Mouse (Mus musculus): ENCODE results near the gene Slain2.

The Slain2 gene

DNA sequence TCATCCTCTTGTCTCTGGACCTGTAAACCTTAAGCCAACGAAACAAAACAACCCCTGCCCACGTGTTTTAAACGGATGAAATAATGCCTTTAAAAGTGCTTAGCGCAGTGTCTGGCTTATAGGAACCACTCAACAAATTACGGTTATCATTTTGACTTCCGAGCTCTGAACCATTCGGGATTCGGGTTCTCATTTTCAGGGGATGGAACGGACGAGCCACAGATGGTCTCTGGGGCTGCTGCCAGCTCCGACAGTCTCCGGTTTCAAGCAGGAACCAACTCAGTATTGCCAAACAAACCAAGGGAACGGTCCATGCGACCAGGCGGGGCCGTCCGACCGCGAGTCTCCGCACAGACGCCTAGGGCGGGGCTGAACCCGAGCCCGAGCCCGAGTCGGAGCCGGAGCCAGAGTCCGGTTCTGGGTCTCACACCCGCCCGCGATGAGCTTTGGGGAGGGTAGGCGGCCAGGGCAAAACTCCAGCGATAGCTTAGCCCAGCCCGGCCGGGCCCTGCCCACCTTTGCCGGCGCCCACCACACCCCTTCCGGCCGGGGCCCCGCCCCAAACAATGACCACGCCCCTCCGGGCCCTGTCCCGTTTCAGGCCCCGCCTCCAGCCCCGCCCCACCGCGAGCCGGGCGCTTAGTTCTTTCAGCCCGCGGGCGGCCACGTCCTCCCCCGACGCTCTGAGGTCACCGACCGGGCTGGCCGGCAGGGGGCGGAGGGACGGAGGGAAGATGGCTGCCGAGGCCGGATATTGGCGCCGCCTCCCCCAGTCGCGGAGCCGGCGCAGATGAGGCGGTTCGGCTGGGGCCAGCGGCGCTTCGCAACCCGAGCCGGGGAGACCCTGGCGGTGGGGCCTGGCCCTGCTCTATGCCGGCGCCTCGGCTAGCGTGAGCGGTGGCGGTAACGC lies at the start of gene Slain2:
TSS of gene Slain2 (plus strand) at position 657 of the 910 bp plus-strand sequence.
- DNase-seq (ENCODE audit: extremely low read depth, low read depth, low spot score): no peak

DNA sequence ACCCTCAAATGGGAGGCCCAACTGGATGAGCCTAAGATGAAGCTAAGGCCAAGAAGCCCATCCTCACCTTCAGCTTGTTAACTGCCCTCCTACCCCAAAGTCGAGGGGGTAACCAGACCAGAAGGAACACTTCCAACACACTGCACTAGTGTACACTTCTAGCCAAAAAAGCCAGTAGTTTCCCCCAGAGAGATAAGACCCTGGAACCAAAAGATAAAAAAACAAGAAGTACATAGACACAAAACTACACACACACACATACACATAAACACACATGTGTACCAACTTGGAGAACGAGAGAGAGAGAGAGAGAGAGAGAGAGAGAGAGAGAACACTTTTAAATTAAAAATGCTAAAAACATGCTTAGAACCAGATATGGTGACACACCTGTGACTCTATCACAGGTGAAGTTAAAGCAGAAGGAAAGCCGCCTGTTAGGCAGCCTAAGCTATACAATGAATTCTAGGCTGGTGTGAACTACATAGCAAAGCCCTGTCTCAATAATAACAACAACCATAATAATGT lies 49.4 kb upstream of the Slain2 start:
- no peak for DNase-seq (ENCODE audit: extremely low read depth, low read depth, low spot score)

DNA sequence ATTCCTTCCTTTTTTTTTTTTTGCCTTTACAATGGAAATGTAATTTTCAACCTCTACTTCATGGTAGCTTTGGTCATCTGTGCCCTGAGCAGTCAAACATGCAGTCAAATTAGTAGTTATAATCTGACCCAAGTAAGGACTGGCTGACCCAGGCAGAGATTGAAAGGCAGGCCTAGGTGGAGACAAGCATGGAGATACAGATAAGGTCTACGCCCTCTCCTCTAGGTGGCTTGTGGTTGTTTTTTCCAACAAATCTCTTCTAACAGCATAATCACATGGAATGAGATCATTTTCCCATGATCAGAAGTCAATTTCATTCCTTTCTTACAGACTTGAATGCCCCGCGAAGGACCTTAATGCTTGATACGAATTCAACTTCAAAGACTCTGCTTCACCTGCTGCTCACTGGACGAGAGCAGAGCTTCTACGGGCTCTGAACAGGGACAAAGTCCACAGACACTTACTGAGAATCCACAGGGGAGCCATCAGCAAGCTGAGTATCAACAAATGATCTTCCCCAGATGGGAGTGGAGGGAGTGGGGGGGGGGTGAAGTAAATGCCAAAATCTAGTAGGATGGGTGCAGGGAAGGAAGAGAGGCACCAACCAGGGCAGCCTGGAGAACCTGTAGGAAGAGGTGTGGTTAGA lies 47.7 kb upstream of the Slain2 start:
- no peak for DNase-seq (ENCODE audit: extremely low read depth, low read depth, low spot score)

DNA sequence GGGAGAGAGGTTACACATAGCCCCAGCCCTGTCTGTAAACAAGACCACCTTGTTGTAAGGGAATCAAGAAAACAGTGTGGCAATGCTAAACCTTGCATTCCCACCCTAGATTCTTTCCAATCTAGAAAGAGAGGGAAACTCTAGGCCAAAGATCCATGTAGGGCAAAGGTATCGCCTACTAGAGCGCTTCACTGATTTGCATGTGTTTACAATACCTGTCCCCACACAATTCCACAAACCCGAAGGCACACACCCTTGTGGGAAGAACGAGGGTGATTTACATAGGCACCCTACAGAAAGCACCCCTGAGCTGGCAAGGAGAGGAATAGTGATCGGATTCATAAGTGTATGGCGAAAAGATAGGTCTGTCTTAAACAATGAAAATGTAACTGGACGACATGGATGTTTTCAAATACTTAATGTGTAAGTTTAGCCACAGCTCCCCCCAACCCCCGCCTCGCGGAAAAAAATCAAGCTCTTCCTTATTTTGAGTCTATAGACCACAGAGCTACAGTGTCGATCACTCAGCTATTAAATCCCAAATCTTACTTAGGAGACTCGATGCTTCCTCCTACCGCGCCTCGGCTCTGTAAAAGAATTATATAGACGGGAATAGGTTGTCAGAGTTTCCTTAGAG lies 47.0 kb upstream of the Slain2 start:
- DNase-seq (ENCODE audit: extremely low read depth, low read depth, low spot score): no peak

DNA sequence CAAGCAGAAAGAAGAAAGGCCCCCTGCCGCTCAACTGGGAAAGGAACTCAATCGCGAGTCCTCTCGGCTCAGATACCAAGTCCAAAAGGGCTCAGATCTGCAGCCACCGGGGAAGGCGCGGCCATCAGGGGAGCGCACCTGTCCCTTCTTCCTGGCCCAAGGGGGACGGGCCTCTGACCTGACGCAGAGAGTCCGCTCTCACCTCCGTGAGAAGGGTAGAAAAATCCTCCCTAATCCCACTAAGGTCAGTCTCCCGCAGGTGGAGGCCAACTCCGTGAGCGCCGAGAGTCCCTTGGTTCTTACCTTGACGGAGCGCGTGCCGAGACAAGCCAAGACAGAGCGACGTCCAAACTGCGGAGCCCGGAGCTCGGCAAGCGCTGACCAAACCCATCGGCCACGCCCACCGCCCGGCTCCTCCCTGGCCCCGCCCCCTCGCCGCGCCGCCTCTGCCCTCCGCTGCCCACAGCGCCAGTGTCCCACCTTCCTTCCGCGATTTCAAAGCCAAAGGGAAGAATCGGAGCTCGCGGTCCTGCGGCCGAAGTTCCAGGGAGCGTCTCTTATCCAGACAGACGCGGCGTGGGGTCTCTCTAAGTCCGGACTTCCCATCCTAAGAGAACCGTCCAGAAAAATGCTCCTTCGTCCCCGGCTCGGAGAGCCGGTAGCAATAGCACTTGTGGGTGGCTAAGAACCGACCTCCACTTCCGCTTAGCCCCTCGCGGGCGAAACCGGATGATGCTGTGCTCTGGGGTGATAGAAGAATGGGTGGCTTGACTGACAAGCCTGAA lies 45.8 kb upstream of the Slain2 start, which contains the start of gene Tec:
TSS of gene Tec (minus strand) at position 393 of the 785 bp plus-strand sequence.
- DNase-seq (ENCODE audit: extremely low read depth, low read depth, low spot score): peak; percentile 39

DNA sequence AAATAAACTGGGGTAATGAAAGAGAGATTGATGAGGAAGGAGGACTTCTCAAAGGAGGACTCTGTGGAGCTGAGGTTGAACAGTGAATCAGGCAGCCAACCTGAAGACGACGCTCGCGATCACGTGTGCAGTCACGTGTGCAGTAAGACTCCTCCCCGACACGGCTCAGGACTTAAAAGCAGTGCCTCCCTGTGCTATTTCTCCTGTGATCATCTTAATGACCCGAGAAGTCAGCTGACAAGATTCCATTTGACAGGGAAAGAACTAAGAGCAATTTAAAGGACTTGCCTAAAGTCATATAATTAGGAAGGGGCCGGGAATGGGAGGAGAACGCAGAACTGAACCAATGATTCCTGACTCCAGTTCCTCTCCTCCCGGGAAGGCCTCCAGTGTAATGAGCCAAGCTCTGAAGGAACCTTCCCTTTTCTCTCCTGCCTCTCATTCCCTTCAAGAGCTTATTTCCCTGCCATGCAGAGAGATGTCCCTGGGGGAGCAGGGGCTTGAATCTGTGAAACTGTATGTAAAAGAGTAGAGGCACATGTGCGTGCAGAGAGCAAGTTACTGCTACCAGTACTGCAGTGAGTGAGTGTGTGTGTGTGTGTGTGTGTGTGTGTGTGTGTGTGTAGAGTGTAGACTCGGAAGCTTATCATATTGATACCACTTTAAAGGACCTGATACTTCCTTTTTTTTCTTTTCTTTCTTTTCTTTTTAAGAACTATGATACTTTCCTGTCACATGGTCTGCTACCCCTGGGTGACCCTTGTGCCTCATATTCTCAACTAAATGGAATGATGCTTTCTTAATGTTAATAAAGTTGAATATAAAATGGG lies 44.1 kb upstream of the Slain2 start:
- no peak for DNase-seq (ENCODE audit: extremely low read depth, low read depth, low spot score)

DNA sequence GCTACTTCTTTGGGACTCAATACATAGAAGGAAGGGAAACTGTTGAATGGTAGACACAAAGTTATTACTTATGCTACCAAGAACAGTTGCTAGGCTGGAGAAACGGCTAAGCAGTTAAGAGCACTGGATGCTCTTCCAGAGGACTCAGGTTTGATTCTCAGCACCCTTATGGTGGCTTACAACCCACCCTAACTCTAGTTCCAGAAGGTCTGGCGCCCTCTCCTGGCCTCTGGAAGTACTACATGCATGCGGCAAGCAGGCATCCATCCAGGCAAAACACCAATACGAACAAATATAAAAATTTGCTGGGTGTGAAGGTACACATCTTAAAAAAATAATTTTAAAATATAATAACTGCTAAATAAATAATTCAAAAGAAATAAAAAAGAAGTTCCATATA lies 43.0 kb upstream of the Slain2 start:
- DNase-seq (ENCODE audit: extremely low read depth, low read depth, low spot score): no peak

DNA sequence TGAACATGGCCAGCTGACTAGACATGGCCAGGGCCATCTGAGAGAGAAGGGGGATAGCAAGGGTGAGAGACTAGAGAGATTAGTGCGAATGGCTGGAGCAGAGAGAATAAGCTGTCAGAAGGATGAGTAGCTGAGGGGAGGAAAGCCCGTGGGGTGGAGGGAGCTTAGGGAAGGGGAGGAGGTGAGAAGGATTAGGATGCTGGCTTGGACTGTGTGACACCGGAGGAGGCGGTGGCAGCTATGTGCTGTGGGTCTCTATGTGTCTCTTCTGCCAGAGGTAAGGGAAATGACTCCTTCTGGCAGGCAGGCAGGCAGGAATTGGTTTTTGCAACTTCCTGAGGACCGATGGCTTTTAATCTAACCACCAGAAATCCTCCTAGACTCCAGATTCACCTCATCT lies 34.4 kb upstream of the Slain2 start:
- DNase-seq (ENCODE audit: extremely low read depth, low read depth, low spot score): no peak

DNA sequence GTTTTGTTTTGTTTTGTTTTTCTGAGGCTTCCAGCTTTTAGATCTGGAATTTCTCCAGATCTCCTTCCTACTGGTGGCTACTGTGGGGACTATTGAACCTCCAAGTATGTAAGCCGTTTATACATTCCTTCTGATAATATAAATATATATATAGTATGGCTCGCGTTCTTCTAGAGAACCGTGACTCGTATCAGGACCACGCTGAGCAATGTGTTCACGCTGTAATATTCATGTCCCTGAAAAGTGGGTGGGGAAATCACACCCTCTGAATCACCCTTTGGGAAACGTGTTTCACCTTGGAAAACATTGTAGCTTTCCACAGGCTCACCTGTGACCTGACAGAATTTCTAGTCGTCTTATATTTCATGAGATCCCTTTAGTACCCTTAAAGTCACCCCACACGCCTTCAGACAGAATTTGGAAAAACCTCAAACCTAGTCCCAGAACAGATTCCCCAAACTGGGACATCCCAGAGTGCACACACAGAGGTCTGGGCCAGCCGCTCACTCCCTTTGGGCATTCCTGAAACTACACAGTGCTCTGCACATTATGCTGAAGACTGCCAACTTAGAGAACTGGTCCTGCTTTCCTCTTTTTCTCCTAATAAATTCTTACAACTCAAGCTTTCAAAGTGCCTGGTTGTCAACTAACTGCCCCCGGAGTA lies 32.2 kb upstream of the Slain2 start:
- no peak for DNase-seq (ENCODE audit: extremely low read depth, low read depth, low spot score)

DNA sequence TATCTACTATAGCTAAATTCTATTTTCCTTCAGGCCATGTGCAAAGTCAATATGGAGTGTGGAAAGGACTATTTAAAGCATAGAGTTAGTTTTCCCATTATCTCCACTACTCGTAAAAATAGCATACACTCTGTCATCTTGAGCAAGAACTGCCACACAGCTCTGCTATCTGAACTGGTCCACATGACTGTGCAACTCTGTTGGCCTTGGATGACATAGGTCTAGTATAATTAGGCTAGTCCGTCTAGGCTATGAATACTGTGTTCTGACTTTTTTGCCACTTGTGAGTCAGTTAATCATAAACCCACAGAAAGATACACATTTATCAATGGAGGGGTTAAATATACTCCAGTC lies 31.7 kb upstream of the Slain2 start:
- DNase-seq (ENCODE audit: extremely low read depth, low read depth, low spot score): no peak

DNA sequence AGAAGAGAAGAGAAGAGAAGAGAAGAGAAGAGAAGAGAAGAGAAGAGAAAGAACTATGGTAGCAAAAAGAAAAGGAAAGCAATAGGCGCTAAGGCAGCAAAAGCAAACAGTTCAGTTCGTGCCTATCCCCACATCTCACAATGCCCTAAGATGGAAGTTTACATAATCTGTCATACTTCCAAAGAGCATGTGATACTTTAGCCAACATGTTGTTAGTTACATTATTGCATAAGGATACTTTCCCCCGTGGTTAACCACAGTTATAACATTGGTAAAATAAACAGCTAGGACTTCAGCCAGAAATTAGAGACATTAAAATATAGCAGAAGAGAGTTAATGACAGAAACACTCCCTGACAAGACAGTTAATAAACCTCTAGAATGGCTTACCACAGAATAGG lies 30.4 kb upstream of the Slain2 start:
- no peak for DNase-seq (ENCODE audit: extremely low read depth, low read depth, low spot score)

DNA sequence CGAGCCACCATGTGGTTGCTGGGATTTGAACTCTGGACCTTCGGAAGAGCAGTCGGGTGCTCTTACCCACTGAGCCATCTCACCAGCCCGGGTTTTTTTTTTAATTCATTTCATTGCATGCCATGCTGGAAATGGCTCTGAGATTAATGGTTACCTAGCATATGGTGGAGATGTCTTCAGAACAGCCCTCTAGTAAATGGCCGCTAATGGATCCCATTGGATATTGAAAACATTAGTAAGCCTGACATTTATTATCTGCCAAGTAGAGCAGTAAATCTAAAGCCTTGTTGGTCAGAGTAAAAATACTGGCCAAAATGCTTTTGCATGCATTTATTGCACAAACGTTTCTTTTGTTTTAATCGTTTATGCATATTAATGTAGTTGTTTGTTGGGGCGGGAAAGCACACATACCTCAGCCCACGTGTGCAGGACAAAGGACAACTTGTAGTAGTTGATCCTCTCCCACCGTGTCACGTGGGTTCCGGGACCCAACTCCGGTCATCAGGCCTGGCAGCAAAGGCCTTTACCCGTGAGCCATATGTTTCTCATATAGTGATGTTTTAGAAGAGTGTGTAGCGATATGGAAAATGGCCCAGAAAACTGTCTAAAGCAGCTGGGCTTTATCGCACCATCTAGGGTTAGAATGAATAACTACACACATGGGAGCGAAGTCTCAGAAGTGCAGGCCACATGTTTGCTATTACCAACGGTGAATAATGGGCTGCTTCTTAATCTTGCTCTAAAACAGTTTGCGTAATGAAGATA lies 27.5 kb upstream of the Slain2 start:
- no peak for DNase-seq (ENCODE audit: extremely low read depth, low read depth, low spot score)

DNA sequence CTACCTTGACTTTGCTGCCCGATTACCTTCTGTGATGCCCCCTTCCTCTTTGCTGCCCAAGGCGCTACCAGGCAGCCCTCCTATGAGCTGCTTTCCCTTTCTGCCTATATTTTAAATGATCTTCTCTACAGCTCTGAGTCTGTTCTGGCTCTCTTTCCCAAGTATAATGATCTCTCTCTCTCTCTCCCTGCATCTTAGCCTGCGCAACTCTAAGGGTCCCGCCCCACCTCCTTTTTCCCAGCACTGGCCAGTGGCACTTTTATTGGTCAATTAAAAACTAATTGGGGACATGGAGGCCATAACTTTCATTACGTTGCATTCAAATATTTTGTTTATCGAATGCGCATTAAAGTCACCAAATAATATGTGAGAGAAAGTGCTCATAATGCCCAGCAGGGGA lies 25.8 kb upstream of the Slain2 start:
- DNase-seq (ENCODE audit: extremely low read depth, low read depth, low spot score): no peak

DNA sequence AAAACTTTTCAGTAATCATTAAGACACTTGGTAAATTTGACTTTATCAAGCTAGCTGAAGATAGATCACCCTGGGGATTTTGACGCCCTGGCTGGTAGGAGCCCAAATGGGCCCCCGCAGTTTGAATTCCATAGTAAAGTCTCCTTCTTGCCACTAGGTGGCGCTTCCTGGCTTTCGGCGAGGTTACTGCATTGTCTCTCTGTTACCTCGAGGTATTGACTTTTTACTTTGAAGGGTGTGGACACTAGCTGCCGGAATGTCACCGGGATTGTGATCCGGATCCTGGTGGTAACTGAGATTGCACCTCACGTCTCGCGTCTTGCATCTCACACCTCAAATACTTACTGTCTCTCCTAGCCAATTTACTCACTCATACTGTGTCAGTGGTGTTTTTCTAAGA lies 22.6 kb upstream of the Slain2 start:
- DNase-seq (ENCODE audit: extremely low read depth, low read depth, low spot score): no peak

DNA sequence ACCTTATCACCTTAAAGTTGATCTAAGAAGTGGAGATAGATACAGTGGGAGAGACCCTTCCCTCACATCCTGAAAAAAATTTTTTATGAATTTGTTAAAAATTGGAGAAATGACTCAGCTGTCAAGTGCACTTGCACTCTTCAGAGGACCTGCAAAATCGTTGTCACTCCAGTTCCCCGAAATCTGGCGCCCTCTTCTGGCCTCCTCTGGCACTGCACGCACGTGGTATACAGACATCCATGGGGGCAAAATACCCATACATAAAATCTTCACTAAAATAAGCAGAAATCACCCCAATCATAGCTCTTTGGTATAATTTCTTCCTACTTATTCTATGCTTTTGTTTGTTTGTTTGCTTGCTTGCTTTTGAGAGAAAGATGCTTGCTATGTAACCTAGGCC lies 20.1 kb upstream of the Slain2 start:
- DNase-seq (ENCODE audit: extremely low read depth, low read depth, low spot score): no peak

DNA sequence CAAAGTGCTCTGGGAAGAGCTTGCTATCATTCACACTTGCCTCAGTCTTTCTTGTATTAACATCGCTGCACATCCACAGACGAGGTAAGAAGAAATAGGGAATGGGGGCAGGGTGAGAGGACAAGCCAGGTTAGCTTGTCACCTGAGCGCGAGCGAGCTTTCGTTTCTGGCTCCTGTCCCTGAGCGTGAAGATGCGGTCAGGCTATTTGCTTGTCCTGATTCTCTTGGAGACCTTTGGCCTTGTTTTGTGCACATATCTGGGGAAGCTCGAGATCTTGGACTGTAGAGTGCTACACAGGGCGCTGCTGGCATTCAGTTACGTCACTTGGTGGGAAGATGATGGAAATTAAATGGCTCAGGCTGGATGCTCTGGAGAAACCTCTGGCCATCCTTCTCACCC lies 18.8 kb upstream of the Slain2 start:
- no peak for DNase-seq (ENCODE audit: extremely low read depth, low read depth, low spot score)

DNA sequence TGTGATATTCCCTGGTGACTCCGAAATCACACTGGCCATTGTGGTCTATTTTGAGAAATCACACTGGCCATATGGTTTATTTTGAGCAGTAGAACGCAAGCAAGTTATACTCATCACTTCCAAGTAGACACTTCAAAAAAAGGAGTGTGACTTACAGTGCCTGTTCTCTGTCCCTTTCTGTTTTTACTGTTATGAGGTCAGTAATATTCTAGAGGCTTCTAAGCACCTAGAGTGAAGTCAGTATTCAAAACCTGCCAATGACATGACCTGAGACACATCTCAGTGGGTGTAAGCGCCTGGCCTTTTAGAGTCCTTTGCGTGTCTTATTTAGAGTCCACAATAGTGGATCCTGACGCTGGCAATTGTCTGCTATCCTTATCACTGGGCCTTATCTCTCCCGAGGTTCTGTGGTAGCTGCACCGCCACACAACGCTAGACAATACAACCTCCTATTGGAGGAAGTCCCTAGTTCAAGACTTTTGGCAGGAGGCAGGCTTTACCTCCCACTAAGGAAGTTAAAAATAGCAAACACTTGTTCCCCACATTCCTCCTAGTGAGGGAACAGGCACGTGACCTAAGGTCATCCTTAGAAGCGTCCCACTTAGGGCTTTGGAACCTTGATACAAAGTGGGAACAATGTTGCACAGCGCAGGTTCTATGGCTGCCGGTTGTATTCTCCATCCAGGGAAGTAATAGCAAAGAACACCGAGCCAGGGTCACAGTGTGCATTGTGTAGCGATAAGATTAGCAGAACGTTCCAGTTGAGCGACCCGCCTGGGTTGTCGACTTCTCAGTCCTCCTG lies 17.4 kb upstream of the Slain2 start:
- no peak for DNase-seq (ENCODE audit: extremely low read depth, low read depth, low spot score)

DNA sequence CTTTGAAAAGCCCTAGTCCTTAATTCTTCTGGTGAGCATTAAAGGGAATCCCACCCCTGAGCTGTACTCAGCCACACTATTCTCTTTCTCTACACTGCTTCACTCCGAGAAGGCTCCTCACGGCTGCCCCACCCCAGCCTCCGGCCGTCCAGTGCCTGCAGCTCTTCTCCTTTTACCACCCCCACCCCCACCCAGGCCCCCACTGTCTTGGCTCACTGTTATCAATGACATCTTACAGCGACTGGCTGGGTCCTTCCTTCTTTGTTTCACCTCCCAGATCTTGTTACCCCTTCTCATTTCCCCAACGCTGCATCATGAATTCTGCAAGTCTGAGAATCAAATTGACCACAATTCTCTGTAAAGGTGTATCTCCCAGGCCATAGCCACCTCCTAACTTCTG lies 16.1 kb upstream of the Slain2 start:
- DNase-seq (ENCODE audit: extremely low read depth, low read depth, low spot score): no peak

Measured in fat pad, adult 2 months (tissue).